Mouse (Mus musculus) frontal cortex, adult (tissue): Measurements from ENCODE around the gene Ocel1.
A peak's percentile ranks its signal among the peaks of the same experiment; 100 is the strongest.
"Not testable (repeated sequence)": the region's sequence is repeated elsewhere in the genome, so short reads cannot be mapped to it uniquely, and the experiment has no call there.

Source experiments
- ATAC-seq: cut with Nextera tagmentation; 2 replicates; pipeline ENCODE4 v1.9.2; 2017; ENCODE audit warnings: mild to moderate bottlenecking, moderate library complexity, mixed read lengths; ENCODE audit not compliant: low TSS enrichment

The Ocel1 gene

GRCm38 (mm10) chr8:71371236-71371848 is at the start of gene Ocel1:
Ocel1 (plus strand) TSS chr8:71371298.
- peak; percentile 74 for ATAC-seq

GRCm38 (mm10) chr8:71322939-71323338 is 48.2 kb upstream of the Ocel1 start:
- ATAC-seq = 0 out of 2 replicates have a peak, but pooled peaks have one; percentile 36

GRCm38 (mm10) chr8:71324848-71325247 is 46.2 kb upstream of the Ocel1 start:
- ATAC-seq = 0 out of 2 replicates have a peak, but pooled peaks have one; percentile 52

GRCm38 (mm10) chr8:71337834-71338233 is 33.3 kb upstream of the Ocel1 start:
- not testable (repeated sequence) for ATAC-seq

GRCm38 (mm10) chr8:71340625-71341024 is 30.5 kb upstream of the Ocel1 start:
- no peak for ATAC-seq

GRCm38 (mm10) chr8:71346581-71346980 is 24.5 kb upstream of the Ocel1 start:
- no peak for ATAC-seq

GRCm38 (mm10) chr8:71351117-71351516 is 20.0 kb upstream of the Ocel1 start:
- no peak for ATAC-seq

- ATAC-seq = no peak
Measured at GRCm38 (mm10) chr8:71351520-71351919, 19.6 kb upstream of the Ocel1 start.

GRCm38 (mm10) chr8:71358026-71358425 is 13.1 kb upstream of the Ocel1 start:
- no peak for ATAC-seq

GRCm38 (mm10) chr8:71366771-71367528 is 4.1 kb upstream of the Ocel1 start, which contains the start of gene Use1:
Use1 (plus strand) TSS chr8:71366848.
- peak; percentile 72 for ATAC-seq

- no peak for ATAC-seq
Measured at GRCm38 (mm10) chr8:71367529-71368176, 3.4 kb upstream of the Ocel1 start.

- no peak for ATAC-seq
Measured at GRCm38 (mm10) chr8:71368366-71368765, 2.7 kb upstream of the Ocel1 start.

GRCm38 (mm10) chr8:71369040-71369718 is 1.9 kb upstream of the Ocel1 start:
- no peak for ATAC-seq

- no peak for ATAC-seq
Measured at GRCm38 (mm10) chr8:71370711-71371235, 325 bp upstream of the Ocel1 start.

- ATAC-seq = no peak
Measured at GRCm38 (mm10) chr8:71372427-71372826, 1.3 kb downstream of the Ocel1 start.

- no peak for ATAC-seq
Measured at GRCm38 (mm10) chr8:71373000-71373399, 1.9 kb downstream of the Ocel1 start.

- ATAC-seq = no peak
Measured at GRCm38 (mm10) chr8:71374616-71375206, 3.6 kb downstream of the Ocel1 start.

- ATAC-seq = peak; percentile 22; the same call in 1 of the 2 replicates
Measured at GRCm38 (mm10) chr8:71375581-71376422, 4.7 kb downstream of the Ocel1 start.

- no peak for ATAC-seq
Measured at GRCm38 (mm10) chr8:71376423-71377030, 5.4 kb downstream of the Ocel1 start.

- ATAC-seq = no peak
Measured at GRCm38 (mm10) chr8:71379008-71379407, 7.9 kb downstream of the Ocel1 start.
